Mouse (Mus musculus) stomach, embryonic 14.5 days (tissue): ENCODE measurements around the gene Dock11. TPM values are rescaled to one million over a fixed set of nuclear protein-coding genes. Genes with fewer than 3 reads are reported as not detected.
A peak's percentile ranks its signal among the peaks of the same experiment; 100 is the strongest.

ENCODE experiments used
- ATAC-seq: fragments of 200-750 bp; cut with Nextera tagmentation; 2 replicates; pipeline ENCODE4 v1.8.0; 2017; ENCODE audit warnings: low read depth, moderate TSS enrichment; ENCODE audit not compliant: insufficient number of reproducible peaks, insufficient read depth, low FRiP score
- H3K27ac ChIP-seq: fragments of 300-500 bp; sonication (generic); 2 replicates; pipeline ENCODE4 v1.5.1; 2014; ENCODE audit warnings: mild to moderate bottlenecking, low read length, moderate library complexity, mixed read lengths
- H3K27me3 ChIP-seq: fragments of 300-500 bp; sonication (generic); 2 replicates; pipeline ENCODE4 v1.6.1; 2014; ENCODE audit warnings: low read length, control low read depth, mixed read lengths; ENCODE audit not compliant: control insufficient read depth, insufficient read depth
- H3K36me3 ChIP-seq: fragments of 300-500 bp; sonication (generic); 2 replicates; pipeline ENCODE4 v1.6.1; 2014; ENCODE audit warnings: mild to moderate bottlenecking, control low read depth, low read length, moderate library complexity, mixed read lengths; ENCODE audit not compliant: control insufficient read depth, insufficient read depth
- H3K4me1 ChIP-seq: fragments of 300-500 bp; sonication (generic); 2 replicates; pipeline ENCODE4 v1.6.1; 2014; ENCODE audit warnings: low read length, control low read depth, mixed read lengths; ENCODE audit not compliant: control insufficient read depth, insufficient read depth
- H3K4me2 ChIP-seq: fragments of 300-500 bp; sonication (generic); replicated peaks from 2 replicates; pipeline ENCODE4 v1.6.1; 2014; ENCODE audit warnings: low read depth, low read length, control low read depth
- H3K4me3 ChIP-seq: fragments of 300-500 bp; sonication (generic); 2 replicates; pipeline ENCODE4 v1.5.1; 2014; ENCODE audit warnings: low read depth, low read length, control low read depth
- H3K9ac ChIP-seq: fragments of 300-500 bp; sonication (generic); replicated peaks from 2 replicates; pipeline ENCODE4 v1.6.1; 2014; ENCODE audit warnings: low read depth, mild to moderate bottlenecking, control low read depth, low read length, moderate library complexity, mixed read lengths
- H3K9me3 ChIP-seq: fragments of 300-500 bp; sonication (generic); 2 replicates; pipeline ENCODE4 v1.6.1; 2016; ENCODE audit warnings: low read depth, low read length, control low read depth; ENCODE audit not compliant: control insufficient read depth
- WGBS: fragments of 180-500 bp; shearing (Covaris S2); extraction: QIAGEN DNeasy Blood & Tissue Kit; methylation state at CpG from one replicate; pipeline ENCODE4 v1.1.7; 2014; 5-methylcytosine and 5-hydroxymethylcytosine counted together
- polyA plus RNA-seq: library from polyadenylated mRNA; unstranded; fragments of >200 nt; fragmentation: Nextera tagmentation; extraction: Ambion mirVana; gene quantifications from 2 replicates; pipeline ENCODE4 v1.2.1, GENCODE M21; 2014

Dock11 gene
- polyA plus RNA-seq, 1 experiment from 2014 or later = 24.9 TPM

- Histone ChIP-seq H3K27ac (no peak overlapping the region), H3K27me3 (no peaks in the 10 kb centered on the region), H3K9ac (no peak overlapping the region), H3K4me1 (no peaks in the 10 kb centered on the region), H3K9me3 (no peaks in the 10 kb centered on the region), H3K36me3 (no peaks in the 10 kb centered on the region), H3K4me3 (no peak overlapping the region), H3K4me2 (no peak overlapping the region)
- ATAC-seq = no peak
- WGBS = 62% methylated on average over 7 of the region's 7 CpGs
Observed at GRCm38 (mm10) chrX:35904352-35904751, 15.7 kb downstream of the Dock11 start.

GRCm38 (mm10) chrX:35906696-35907330, 18.2 kb downstream of the Dock11 start:
- Histone ChIP-seq H3K4me1 (no peaks in the 10 kb centered on the region), H3K9me3 (no peaks in the 10 kb centered on the region), H3K27me3 (no peaks in the 10 kb centered on the region), H3K36me3 (no peaks in the 10 kb centered on the region), H3K9ac (no peak overlapping the region), H3K4me3 (no peak overlapping the region), H3K27ac (no peak overlapping the region), H3K4me2 (no peak overlapping the region)
- no peak for ATAC-seq
- WGBS = 66% methylated on average over 4 of the region's 4 CpGs

DNA sequence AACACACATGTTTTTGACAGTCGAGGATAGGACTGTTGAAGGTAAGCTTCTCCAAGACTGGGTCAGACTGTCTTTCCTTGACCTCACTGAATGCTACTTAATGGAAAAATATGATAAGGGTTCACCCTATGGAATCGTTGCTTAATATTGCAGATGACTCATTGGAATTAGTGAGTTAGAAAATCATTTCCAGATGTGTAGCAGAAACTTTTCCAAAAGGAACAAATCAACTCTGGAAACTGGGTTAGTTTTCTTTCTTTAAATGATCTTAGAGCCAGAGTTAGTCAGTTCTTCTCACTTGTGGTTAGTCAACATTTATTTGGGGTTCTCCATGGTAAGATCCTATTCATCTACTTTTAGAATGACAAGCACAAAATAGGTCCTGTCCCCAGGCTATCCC, 30.9 kb downstream of the Dock11 start:
- 83% methylated on average over 2 of the region's 2 CpGs for WGBS
- Histone ChIP-seq H3K27me3 (no peaks in the 10 kb centered on the region), H3K36me3 (no peaks in the 10 kb centered on the region), H3K4me2 (no peak overlapping the region), H3K4me3 (no peak overlapping the region), H3K4me1 (no peaks in the 10 kb centered on the region), H3K27ac (no peak overlapping the region), H3K9me3 (no peaks in the 10 kb centered on the region), H3K9ac (no peak overlapping the region)
- no peak for ATAC-seq

- H3K27me3 ChIP-seq = no peaks in the 10 kb centered on the region
- no peak for ATAC-seq
- H3K9me3 ChIP-seq = no peaks in the 10 kb centered on the region
- no peak overlapping the region for H3K4me2 ChIP-seq
- WGBS = 73% methylated on average over 3 of the region's 3 CpGs
- no peaks in the 10 kb centered on the region for H3K36me3 ChIP-seq
- H3K4me1 ChIP-seq = no peaks in the 10 kb centered on the region
- H3K27ac ChIP-seq = no peak overlapping the region
- H3K9ac ChIP-seq = no peak overlapping the region
- no peak overlapping the region for H3K4me3 ChIP-seq
Observed at GRCm38 (mm10) chrX:35920096-35920607, 31.5 kb downstream of the Dock11 start.

GRCm38 (mm10) chrX:35921922-35922321, 33.3 kb downstream of the Dock11 start:
- Histone ChIP-seq H3K27ac (no peak overlapping the region), H3K4me1 (no peaks in the 10 kb centered on the region), H3K4me3 (no peak overlapping the region), H3K36me3 (no peaks in the 10 kb centered on the region), H3K9me3 (no peaks in the 10 kb centered on the region), H3K9ac (no peak overlapping the region), H3K4me2 (no peak overlapping the region), H3K27me3 (no peaks in the 10 kb centered on the region)
- no peak for ATAC-seq
- 63% methylated on average over 3 of the region's 3 CpGs for WGBS

DNA sequence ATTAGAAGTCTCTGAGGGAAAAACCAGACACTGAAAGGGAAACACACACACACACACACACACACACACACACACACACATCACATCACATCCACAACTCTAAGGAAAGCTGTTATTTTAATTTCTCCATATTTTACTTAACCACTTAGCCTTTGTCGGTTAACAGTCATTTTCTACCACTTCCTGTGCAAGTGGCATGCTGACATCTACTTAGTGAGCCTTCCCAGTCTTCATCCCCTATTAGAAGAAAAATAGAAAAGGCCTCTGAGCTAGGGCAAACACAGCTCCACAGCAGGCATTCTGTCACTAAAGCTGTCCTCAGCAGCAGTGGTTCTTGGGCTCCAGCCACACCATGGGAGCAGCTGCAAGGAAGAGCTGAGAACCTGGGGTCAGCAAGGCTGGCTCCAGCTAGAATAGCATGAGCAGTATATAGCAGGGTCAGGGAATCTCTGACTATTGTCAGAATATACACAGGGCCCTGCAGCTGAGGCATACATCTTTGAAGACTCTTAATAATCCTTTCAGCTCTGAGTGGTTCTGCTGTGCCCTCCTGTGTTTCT, 36.2 kb downstream of the Dock11 start:
- no peak overlapping the region for H3K27ac ChIP-seq
- no peaks in the 10 kb centered on the region for H3K4me1 ChIP-seq
- H3K27me3 ChIP-seq = no peaks in the 10 kb centered on the region
- no peak overlapping the region for H3K4me3 ChIP-seq
- WGBS = 67% methylated on average over 1 of the region's 1 CpGs
- no peaks in the 10 kb centered on the region for H3K9me3 ChIP-seq
- no peak overlapping the region for H3K4me2 ChIP-seq
- H3K36me3 ChIP-seq = no peaks in the 10 kb centered on the region
- no peak overlapping the region for H3K9ac ChIP-seq
- ATAC-seq = no peak

- ATAC-seq = peak; percentile 49; the same call in 1 of the 2 replicates
- no peak overlapping the region for H3K4me3 ChIP-seq
- no peaks in the 10 kb centered on the region for H3K9me3 ChIP-seq
- H3K9ac ChIP-seq = no peak overlapping the region
- no peaks in the 10 kb centered on the region for H3K4me1 ChIP-seq
- 66% methylated on average over 9 of the region's 9 CpGs for WGBS
- H3K27me3 ChIP-seq = no peaks in the 10 kb centered on the region
- no peak overlapping the region for H3K27ac ChIP-seq
- no peaks in the 10 kb centered on the region for H3K36me3 ChIP-seq
- no peak overlapping the region for H3K4me2 ChIP-seq
Observed at GRCm38 (mm10) chrX:35930094-35930933, 41.7 kb downstream of the Dock11 start.

GRCm38 (mm10) chrX:35930934-35931406, 42.3 kb downstream of the Dock11 start:
- Histone ChIP-seq H3K27ac (no peak overlapping the region), H3K4me1 (no peaks in the 10 kb centered on the region), H3K36me3 (no peaks in the 10 kb centered on the region), H3K27me3 (no peaks in the 10 kb centered on the region), H3K4me2 (no peak overlapping the region), H3K9me3 (no peaks in the 10 kb centered on the region), H3K9ac (no peak overlapping the region), H3K4me3 (no peak overlapping the region)
- 76% methylated on average over 3 of the region's 3 CpGs for WGBS
- ATAC-seq = peak; percentile 84
